Comparison of ENCODE assay signal across 10 mouse cellular contexts in genomic region chr5:92728252-92728828, GRCm38 (mm10). TPM values are rescaled to one million over a fixed set of nuclear protein-coding genes. Genes with fewer than 3 reads are reported as not detected.
A peak's percentile ranks its signal among the peaks of the same experiment; 100 is the strongest.
DNase-seq lines count a peak whose midpoint lies in the region; ATAC-seq lines count a peak whose summit lies in the region.
"Had no signal": no experiment of that assay in that cellular context is flagged by ENCODE, and none has a peak within 500 bp of the region (broad histone marks: within the 10 kb centered on the region; RNA-seq: fewer than 3 reads in every experiment).

No protein-coding gene starts in this region.

- ATAC-seq in embryonic facial prominence, embryonic 11.5 days (replicated peaks; ENCODE audit: insufficient number of reproducible peaks, low FRiP score, low TSS enrichment, low read depth), result no peak; the same call in 1 of the 2 replicates
- peak; percentile 85 for ATAC-seq in hindbrain, embryonic 16.5 days
- peak; percentile 30 for ATAC-seq in midbrain, embryonic 12.5 days (ENCODE audit: low FRiP score, low read depth)

- DNase-seq in ES-CJ7 (ENCODE audit: low read depth, low spot score), result peak; percentile 52
- DNase-seq in adrenal gland, adult 18-20 months (ENCODE audit: low spot score in 2 of 2), result peak; percentile 24 to 26
- DNase-seq in embryonic facial prominence, embryonic 11.5 days (ENCODE audit: low spot score), result peak; percentile 80
- peak; percentile 33 to 40 for DNase-seq in layer of hippocampus, postnatal 25 days (ENCODE audit: extremely low spot score in 1 of 2, low spot score in 1 of 2)
- peak; percentile 13 to 27 for DNase-seq in urinary bladder, postnatal 36 days (ENCODE audit: low spot score in 2 of 2)
- DNase-seq in c-Kit-positive CD71-positive TER-119-positive erythroid progenitor cells, embryonic 14.5 days (ENCODE audit: low spot score), result no peak

- no peak overlapping the region for H3K4me2 ChIP-seq in embryonic facial prominence, embryonic 11.5 days (ENCODE audit: low read depth, low read length)
- H3K4me2 ChIP-seq in hindbrain, embryonic 16.5 days (ENCODE audit: low read length), result no peak overlapping the region
- H3K4me2 ChIP-seq in midbrain, embryonic 12.5 days (replicated peaks), result no peak overlapping the region

- no peak overlapping the region for H3K27ac ChIP-seq in embryonic facial prominence, embryonic 11.5 days (replicated peaks; ENCODE audit: low read depth, low read length)
- no peak overlapping the region for H3K27ac ChIP-seq in hindbrain, embryonic 16.5 days (ENCODE audit: low read depth, low read length)
- no peak overlapping the region for H3K27ac ChIP-seq in midbrain, embryonic 12.5 days (replicated peaks)

- no peaks in the 10 kb centered on the region for H3K27me3 ChIP-seq in embryonic facial prominence, embryonic 11.5 days (ENCODE audit: control insufficient read depth, insufficient read depth, low read length)
- no peaks in the 10 kb centered on the region for H3K27me3 ChIP-seq in hindbrain, embryonic 16.5 days (replicated peaks; ENCODE audit: control insufficient read depth, insufficient read depth, low read length)
- no peaks in the 10 kb centered on the region for H3K27me3 ChIP-seq in midbrain, embryonic 12.5 days

- no peaks in the 10 kb centered on the region for H3K36me3 ChIP-seq in embryonic facial prominence, embryonic 11.5 days (replicated peaks; ENCODE audit: control insufficient read depth, insufficient read depth, low read depth, low read length)
- no peaks in the 10 kb centered on the region for H3K36me3 ChIP-seq in hindbrain, embryonic 16.5 days (ENCODE audit: control insufficient read depth, insufficient read depth, low read length)
- H3K36me3 ChIP-seq in midbrain, embryonic 12.5 days, result no peaks in the 10 kb centered on the region

- WGBS in embryonic facial prominence, embryonic 11.5 days, result 47% methylated on average over 5 of the region's 5 CpGs
- WGBS in hindbrain, embryonic 16.5 days, result 49% methylated on average over 5 of the region's 5 CpGs
- WGBS in midbrain, embryonic 12.5 days, result 48% methylated on average over 5 of the region's 5 CpGs

- H3K9me3 ChIP-seq in embryonic facial prominence, embryonic 11.5 days (replicated peaks; ENCODE audit: control insufficient read depth, low read length), result no peaks in the 10 kb centered on the region
- no peaks in the 10 kb centered on the region for H3K9me3 ChIP-seq in hindbrain, embryonic 16.5 days (ENCODE audit: control insufficient read depth, low read length)
- no peaks in the 10 kb centered on the region for H3K9me3 ChIP-seq in midbrain, embryonic 12.5 days

- H3K9ac ChIP-seq in embryonic facial prominence, embryonic 11.5 days (replicated peaks; ENCODE audit: low read length), result no peak overlapping the region
- H3K9ac ChIP-seq in hindbrain, embryonic 16.5 days (ENCODE audit: low read depth, low read length), result no peak overlapping the region
- H3K9ac ChIP-seq in midbrain, embryonic 12.5 days (replicated peaks), result no peak overlapping the region

- no peak overlapping the region for H3K4me3 ChIP-seq in embryonic facial prominence, embryonic 11.5 days (ENCODE audit: low read depth, low read length)
- H3K4me3 ChIP-seq in hindbrain, embryonic 16.5 days (ENCODE audit: low read length), result no peak overlapping the region
- no peak overlapping the region for H3K4me3 ChIP-seq in midbrain, embryonic 12.5 days
- H3K4me3 ChIP-seq: erythroblast, embryonic 14.5 days had no signal

- no peaks in the 10 kb centered on the region for H3K4me1 ChIP-seq in embryonic facial prominence, embryonic 11.5 days (ENCODE audit: control insufficient read depth, insufficient read depth, low read length)
- H3K4me1 ChIP-seq in hindbrain, embryonic 16.5 days (ENCODE audit: control insufficient read depth, insufficient read depth, low read depth, low read length), result no peaks in the 10 kb centered on the region
- H3K4me1 ChIP-seq in midbrain, embryonic 12.5 days, result no peaks in the 10 kb centered on the region

RNA-seq across cellular contexts. Expression of gene Shroom3, which starts 45.1 kb away (rescaled TPM):
- total RNA-seq in adrenal gland, adult 18-20 months (2021), result 1 to 10 TPM; 5.1 to 6.0 TPM
- 2.2 and 4.5 TPM in 2 replicates for polyA plus RNA-seq in embryonic facial prominence, embryonic 11.5 days (2014; fragmentation: Nextera tagmentation; extraction: Ambion mirVana)
- polyA plus RNA-seq in hindbrain, embryonic 16.5 days (2015; fragmentation: Nextera tagmentation; extraction: Ambion mirVana), result 1.4 and 1.6 TPM in 2 replicates
- total RNA-seq in layer of hippocampus, postnatal 25 days (2021), result 1 to 10 TPM; 1.7 to 2.7 TPM
- 6.1 and 7.3 TPM in 2 replicates for polyA plus RNA-seq in midbrain, embryonic 12.5 days (2016; fragmentation: Nextera tagmentation; extraction: Ambion mirVana)
- total RNA-seq: neutrophil, adult 5-6 weeks had no signal

RNA-seq across cellular contexts. Expression of gene Ccdc158, which starts 53.3 kb away (rescaled TPM):
- total RNA-seq in adrenal gland, adult 18-20 months (2021), result under 1 TPM; 0.63 to 0.67 TPM
- 0.33 and 0.72 TPM in 2 replicates for polyA plus RNA-seq in embryonic facial prominence, embryonic 11.5 days (2014; fragmentation: Nextera tagmentation; extraction: Ambion mirVana)
- polyA plus RNA-seq in hindbrain, embryonic 16.5 days (2015; fragmentation: Nextera tagmentation; extraction: Ambion mirVana), result 0.50 and 0.51 TPM in 2 replicates
- total RNA-seq in layer of hippocampus, postnatal 25 days (2021), result 1 to 10 TPM in 1 of 2 experiments, under 1 TPM in 1; 0.49 to 1.0 TPM
- polyA plus RNA-seq in midbrain, embryonic 12.5 days (2016; fragmentation: Nextera tagmentation; extraction: Ambion mirVana), result 0.43 and 0.47 TPM in 2 replicates
- polyA plus RNA-seq: erythroblast, embryonic 14.5 days had no signal
